Mouse (Mus musculus): Measurements from ENCODE around the gene Ttll12. TPM values are rescaled to one million over a fixed set of nuclear protein-coding genes. Genes with fewer than 3 reads are reported as not detected.

The Ttll12 gene
- total RNA-seq, 2 experiments from 2014 or later, result 27.9 to 30.4 TPM

GRCm38 (mm10) chr15:83593702-83594512 is 1.1 kb downstream of the Ttll12 start:
- DNase-seq (ENCODE audit: low spot score in 2 of 2), result no peak

- DNase-seq (ENCODE audit: low spot score in 2 of 2), result no peak
Measured at GRCm38 (mm10) chr15:83593189-83593585, 1.8 kb downstream of the Ttll12 start.

DNA sequence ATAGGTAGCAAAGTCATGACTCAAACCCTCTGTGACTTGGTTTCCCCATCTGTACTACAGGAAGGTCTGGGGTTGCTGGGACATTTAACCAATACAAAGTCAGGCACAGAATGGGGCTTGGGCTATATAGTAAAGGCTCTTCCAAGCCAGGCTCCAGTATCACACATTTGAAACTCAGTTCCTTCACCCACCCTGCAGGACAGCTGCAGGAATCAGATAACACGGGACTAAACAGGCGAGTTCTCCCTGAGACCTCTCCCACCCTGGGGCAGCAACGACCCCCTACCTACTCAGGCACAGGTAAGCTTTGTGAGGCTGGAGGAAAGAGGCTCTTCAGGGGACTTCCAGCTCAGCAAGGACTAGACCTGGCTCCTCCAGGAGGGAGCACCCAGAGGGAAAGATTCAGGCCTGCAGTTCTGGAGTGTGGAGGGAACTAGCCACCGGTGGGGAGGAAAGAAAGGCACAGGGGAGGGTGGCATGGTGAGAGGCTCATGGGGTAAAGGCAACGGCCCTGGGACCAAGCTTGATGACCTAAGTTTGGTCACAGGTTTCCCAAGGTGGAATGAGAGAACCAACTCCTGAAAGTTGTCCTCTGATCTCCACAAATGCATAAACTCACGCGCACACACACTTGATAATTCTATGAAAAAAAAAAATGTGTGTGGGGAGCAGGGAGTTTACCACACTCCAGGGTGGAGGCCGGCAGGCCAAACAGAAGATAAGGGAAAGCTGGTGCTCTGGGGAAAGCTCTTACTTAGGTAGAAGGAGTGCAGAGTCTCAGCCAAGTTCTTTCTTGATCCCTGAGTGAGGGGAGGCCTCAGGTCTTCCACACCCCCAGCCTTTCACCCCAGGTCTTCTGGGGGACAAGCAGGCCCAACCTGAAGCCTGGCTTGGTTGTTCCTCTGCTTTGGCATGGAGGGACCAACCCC is 2.4 kb downstream of the Ttll12 start:
- no peak for DNase-seq (ENCODE audit: low spot score in 2 of 2)

GRCm38 (mm10) chr15:83591758-83592157 is 3.2 kb downstream of the Ttll12 start:
- no peak for DNase-seq (ENCODE audit: low spot score in 2 of 2)

- no peak for DNase-seq (ENCODE audit: low spot score in 2 of 2)
Measured at GRCm38 (mm10) chr15:83590841-83591240, 4.1 kb downstream of the Ttll12 start.

DNA sequence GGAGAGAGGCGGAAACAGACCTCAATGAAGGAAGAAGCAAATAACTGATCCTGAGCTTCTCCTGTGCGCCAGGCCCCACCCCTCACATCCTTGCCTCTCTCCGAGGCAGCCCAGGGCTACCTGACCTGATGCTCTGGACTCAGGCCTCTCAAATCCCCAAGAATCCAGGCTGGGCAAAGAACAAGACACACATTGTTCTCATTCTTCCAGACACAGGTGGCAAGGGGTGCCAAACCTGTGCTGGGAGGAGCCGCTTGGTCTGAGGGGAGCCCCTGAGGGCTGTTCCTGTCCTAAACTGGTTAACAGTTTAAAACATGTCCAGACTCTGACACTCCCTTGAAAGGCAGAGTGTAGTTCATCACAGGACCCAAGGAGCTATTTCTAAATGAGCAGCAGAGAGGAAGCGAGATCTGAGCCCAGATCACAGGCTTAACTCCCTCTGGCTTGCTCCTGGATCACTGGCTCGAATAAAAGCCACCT is 10.2 kb downstream of the Ttll12 start:
- DNase-seq (ENCODE audit: low spot score in 2 of 2), result no peak

DNA sequence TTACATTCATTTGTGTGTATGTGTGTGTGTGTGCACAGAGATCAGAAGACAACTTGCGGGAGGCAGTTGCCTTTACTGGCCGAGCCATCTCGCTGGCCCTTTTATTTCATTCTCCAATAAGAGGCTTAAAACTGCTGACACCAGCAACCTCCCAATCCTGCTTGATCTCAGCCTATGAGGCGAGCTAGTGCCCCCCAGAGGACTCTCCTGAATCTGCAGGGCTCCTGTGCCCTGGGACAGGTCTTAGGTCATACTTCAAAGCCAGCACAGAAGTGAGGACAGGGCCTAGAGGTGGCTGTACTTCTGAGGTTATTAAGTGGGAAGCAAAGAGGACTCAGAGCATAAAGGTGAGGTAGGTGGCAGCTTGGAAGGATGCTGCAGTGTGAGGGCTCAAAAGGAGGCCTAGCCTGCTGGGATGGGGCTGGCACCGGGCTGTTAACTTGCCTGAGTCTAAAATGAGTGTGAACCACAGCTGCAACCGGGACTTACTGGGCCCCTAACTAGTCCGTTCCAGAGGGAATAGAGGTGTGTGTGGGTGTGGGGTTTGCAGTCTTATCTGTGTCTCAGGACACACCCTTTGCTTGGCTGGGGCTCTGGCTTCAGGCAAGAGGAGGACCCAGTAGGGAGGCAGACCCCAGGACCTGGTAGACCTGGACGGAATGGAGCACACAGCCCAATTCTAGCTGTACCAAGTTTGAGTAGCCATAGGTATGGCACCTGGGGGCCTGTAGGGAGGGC is 11.4 kb downstream of the Ttll12 start:
- peak; percentile 60 to 65 for DNase-seq (ENCODE audit: low spot score in 2 of 2)

DNA sequence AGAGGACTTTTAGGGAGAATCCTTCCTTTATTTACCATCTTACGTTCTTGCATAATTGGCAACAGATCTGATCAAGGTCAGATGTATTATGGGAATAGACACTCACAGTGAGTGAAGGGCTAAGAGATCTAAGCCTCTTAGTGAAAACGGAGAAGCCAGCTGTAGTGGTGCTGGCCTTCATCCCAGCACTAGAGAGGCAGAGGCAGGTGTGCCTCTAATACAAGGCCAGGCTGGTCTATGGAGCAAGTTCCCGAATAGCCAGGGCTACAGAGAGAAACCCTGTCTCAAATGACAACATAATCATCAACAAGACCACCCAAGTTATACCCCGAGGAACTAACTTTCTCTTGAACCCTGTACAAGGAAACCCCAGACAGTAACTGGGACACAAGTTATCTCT is 12.0 kb downstream of the Ttll12 start:
- no peak for DNase-seq (ENCODE audit: low spot score in 2 of 2)

- no peak for DNase-seq (ENCODE audit: low spot score in 2 of 2)
Measured at GRCm38 (mm10) chr15:83576651-83577050, 18.3 kb downstream of the Ttll12 start.

- DNase-seq (ENCODE audit: low spot score in 2 of 2), result no peak
Measured at GRCm38 (mm10) chr15:83575543-83575942, 19.4 kb downstream of the Ttll12 start.

DNA sequence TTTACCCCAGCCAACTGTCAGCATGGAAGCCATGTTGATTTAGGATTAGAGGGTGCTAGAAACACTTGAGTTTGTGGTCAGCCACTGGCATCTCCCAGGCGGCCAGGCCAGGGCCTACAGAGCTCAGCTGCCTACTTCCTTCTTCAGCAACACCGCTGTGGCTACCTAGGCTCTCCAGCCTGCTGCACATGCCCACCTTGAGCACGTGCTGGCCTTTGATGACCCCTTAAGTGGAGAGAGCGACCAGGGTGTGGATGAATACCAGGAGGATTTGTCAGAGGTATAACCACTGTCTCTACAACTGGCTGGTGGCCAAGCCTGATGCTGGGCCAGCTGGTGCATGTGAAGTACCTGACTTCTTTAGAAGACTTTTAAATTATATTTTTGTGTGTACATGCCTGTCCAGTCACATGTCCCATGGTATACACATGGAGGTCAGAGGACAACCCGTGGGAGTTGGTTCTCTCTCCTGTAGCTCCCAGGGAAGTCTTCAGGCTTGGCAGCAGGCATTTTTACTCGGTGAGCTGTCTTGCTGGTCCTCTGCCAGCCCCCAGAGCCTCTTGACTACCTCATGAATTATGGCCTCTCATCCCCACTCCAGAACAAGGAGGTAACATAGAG is 20.1 kb downstream of the Ttll12 start:
- peak in 1 of 2 experiments; percentile 49 for DNase-seq (ENCODE audit: low spot score in 2 of 2)

DNA sequence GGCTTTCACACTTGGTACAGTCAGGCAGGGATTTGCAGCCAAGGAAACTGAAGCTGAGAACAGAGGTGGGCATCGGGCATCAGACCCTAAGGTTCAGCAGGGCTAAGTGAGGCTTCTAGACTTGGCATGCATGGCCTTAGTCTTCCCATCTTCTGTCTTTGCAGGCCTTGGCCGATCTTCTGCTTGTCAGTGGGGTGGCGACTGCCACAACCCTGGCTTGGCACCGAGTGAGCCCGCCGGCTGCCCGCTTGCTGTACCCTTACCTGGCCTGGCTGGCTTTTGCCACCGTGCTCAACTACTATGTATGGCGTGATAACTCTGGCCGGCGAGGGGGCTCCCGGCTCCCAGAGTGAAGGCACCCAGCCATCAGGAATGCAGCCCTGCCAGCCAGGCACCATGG is 21.4 kb downstream of the Ttll12 start:
- DNase-seq (ENCODE audit: low spot score in 2 of 2), result no peak

GRCm38 (mm10) chr15:83572132-83572531 is 22.8 kb downstream of the Ttll12 start:
- no peak for DNase-seq (ENCODE audit: low spot score in 2 of 2)

- no peak for DNase-seq (ENCODE audit: low spot score in 2 of 2)
Measured at GRCm38 (mm10) chr15:83571636-83572035, 23.3 kb downstream of the Ttll12 start.

GRCm38 (mm10) chr15:83570641-83571040 is 24.3 kb downstream of the Ttll12 start:
- DNase-seq (ENCODE audit: low spot score in 2 of 2), result no peak

- no peak for DNase-seq (ENCODE audit: low spot score in 2 of 2)
Measured at GRCm38 (mm10) chr15:83569682-83570081, 25.3 kb downstream of the Ttll12 start.

- no peak for DNase-seq (ENCODE audit: low spot score in 2 of 2)
Measured at GRCm38 (mm10) chr15:83568544-83568943, 26.4 kb downstream of the Ttll12 start.

GRCm38 (mm10) chr15:83567728-83568127 is 27.2 kb downstream of the Ttll12 start:
- no peak for DNase-seq (ENCODE audit: low spot score in 2 of 2)

GRCm38 (mm10) chr15:83566006-83566405 is 29.0 kb downstream of the Ttll12 start:
- DNase-seq (ENCODE audit: low spot score in 2 of 2), result no peak

DNA sequence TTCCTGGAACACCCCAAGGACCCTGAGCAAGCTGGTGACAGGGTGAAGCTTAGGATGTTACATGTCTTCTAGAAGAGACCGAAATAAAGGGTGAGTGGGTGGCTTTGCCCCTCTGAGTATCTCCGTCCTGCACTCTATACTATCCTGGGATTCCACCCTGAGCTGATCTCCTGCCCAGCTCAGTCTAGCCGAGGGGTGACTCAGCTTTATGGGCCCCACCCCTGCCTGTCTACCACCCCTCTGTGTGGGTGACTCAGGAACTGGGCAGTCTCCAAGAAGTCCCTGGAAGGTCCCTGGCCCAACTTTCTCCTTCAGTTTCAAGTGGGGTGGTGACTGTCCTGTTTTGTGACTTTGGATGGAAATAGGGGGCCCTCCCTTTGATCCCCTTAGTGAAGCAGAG is 29.5 kb downstream of the Ttll12 start:
- DNase-seq (ENCODE audit: low spot score in 2 of 2), result peak; percentile 55 to 65

Measured in adrenal gland, adult 18-20 months (tissue).